Mouse (Mus musculus): Measurements from ENCODE around the gene Tom1l2.

DNA sequence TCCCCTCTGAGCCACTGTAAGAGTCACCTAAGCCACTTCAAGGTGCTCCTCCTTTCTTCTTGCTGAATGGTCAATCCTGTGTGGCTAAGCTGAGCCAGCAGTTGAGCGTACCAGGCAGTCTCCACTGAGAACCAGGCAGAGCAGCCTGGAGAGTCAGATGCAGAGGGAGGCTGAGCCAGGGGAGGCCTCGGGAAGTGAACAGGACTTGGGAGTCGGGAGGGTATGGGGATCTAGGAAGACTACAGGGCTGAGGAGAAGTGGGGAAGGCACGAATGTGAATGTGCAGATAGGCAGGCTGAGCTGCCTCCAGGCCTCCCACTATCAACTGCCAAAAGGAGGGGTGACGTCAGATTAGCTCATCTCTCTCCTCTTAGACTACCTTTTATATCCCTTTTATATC lies 34.0 kb downstream of the Tom1l2 start:
- TF ChIP-seq BHLHE40 (IDR thresholded peaks at IDR 0.05; ENCODE audit: low read depth, low read length) (no peak), CTCF (conservative IDR thresholded peaks at IDR 0.05 in 1 of 2, IDR thresholded peaks at IDR 0.05 in 1 of 2; ENCODE audit: low read depth in 2 of 2, low read length in 2 of 2) (no peak), HCFC1 (IDR thresholded peaks at IDR 0.05; ENCODE audit: low read depth, low read length) (no peak), EP300 (IDR thresholded peaks at IDR 0.05; ENCODE audit: low read length) (no peak), UBTF (IDR thresholded peaks at IDR 0.05; ENCODE audit: low read depth, low read length) (no peak), POLR2A (IDR thresholded peaks at IDR 0.05; ENCODE audit: low read depth, low read length) (no peak), CHD1 (IDR thresholded peaks at IDR 0.05; ENCODE audit: low read depth, low read length) (no peak), RCOR1 (conservative IDR thresholded peaks at IDR 0.05; ENCODE audit: low read depth, low read length) (no peak), E2F4 (IDR thresholded peaks at IDR 0.05; ENCODE audit: insufficient replicate concordance, low read depth, low read length) (no peak), ZNF384 (IDR thresholded peaks at IDR 0.05; ENCODE audit: low read depth, low read length) (no peak), MYC (IDR thresholded peaks at IDR 0.05; ENCODE audit: low read depth, low read length) (no peak), ZC3H11A (IDR thresholded peaks at IDR 0.05; ENCODE audit: low read depth, low read length) (no peak)
